Mouse (Mus musculus) thymus, postnatal 25 days (tissue): Measurements from ENCODE around the gene Hexim2.

Experiments
- DNase-seq: peaks from one replicate; pipeline ENCODE4 v3.0.0; 2022

Hexim2 gene

GRCm38 (mm10) chr11:103131701-103132575 lies at the start of gene Hexim2:
Gene Hexim2 (plus strand): TSS chr11:103132429.
- DNase-seq: peak; percentile 67

GRCm38 (mm10) chr11:103093306-103093705 lies 38.9 kb upstream of the Hexim2 start:
- DNase-seq: no peak

- no peak for DNase-seq
These were observed 38.1 kb upstream of the Hexim2 start for GRCm38 (mm10) chr11:103093862-103094833.

GRCm38 (mm10) chr11:103095107-103095670 lies 37.0 kb upstream of the Hexim2 start:
- DNase-seq: no peak

- no peak for DNase-seq
These were observed 36.4 kb upstream of the Hexim2 start for GRCm38 (mm10) chr11:103095801-103096200.

GRCm38 (mm10) chr11:103096979-103097894 lies 35.0 kb upstream of the Hexim2 start:
- DNase-seq: no peak

- DNase-seq: no peak
These were observed 33.6 kb upstream of the Hexim2 start for GRCm38 (mm10) chr11:103098531-103099190.

- no peak for DNase-seq
These were observed 32.8 kb upstream of the Hexim2 start for GRCm38 (mm10) chr11:103099352-103099940.

GRCm38 (mm10) chr11:103100361-103100760 lies 31.9 kb upstream of the Hexim2 start:
- DNase-seq: no peak

GRCm38 (mm10) chr11:103101481-103101865 lies 30.8 kb upstream of the Hexim2 start, which contains the start of the genes Plcd3 and Acbd4:
Gene Plcd3 (minus strand): TSS chr11:103101658.
Gene Acbd4 (plus strand): TSS chr11:103101682.
- DNase-seq: peak; percentile 51

- DNase-seq: peak; percentile 18
These were observed 30.2 kb upstream of the Hexim2 start for GRCm38 (mm10) chr11:103101866-103102501.

GRCm38 (mm10) chr11:103102725-103103349 lies 29.4 kb upstream of the Hexim2 start:
- DNase-seq: peak; percentile 98

- DNase-seq: peak; percentile 35
These were observed 28.6 kb upstream of the Hexim2 start for GRCm38 (mm10) chr11:103103621-103104020.

- no peak for DNase-seq
These were observed 27.8 kb upstream of the Hexim2 start for GRCm38 (mm10) chr11:103104469-103104868.

GRCm38 (mm10) chr11:103105180-103105725 lies 27.0 kb upstream of the Hexim2 start:
- no peak for DNase-seq

- DNase-seq: no peak
These were observed 26.4 kb upstream of the Hexim2 start for GRCm38 (mm10) chr11:103105810-103106209.

- no peak for DNase-seq
These were observed 25.8 kb upstream of the Hexim2 start for GRCm38 (mm10) chr11:103106386-103106785.

GRCm38 (mm10) chr11:103111301-103111700 lies 20.9 kb upstream of the Hexim2 start:
- DNase-seq: no peak

- DNase-seq: peak; percentile 22
These were observed 20.2 kb upstream of the Hexim2 start for GRCm38 (mm10) chr11:103111881-103112551.
